Mouse (Mus musculus) forebrain, embryonic 12.5 days (tissue): ENCODE results near the gene Ifi27l2a. TPM values are rescaled to one million over a fixed set of nuclear protein-coding genes. Genes with fewer than 3 reads are reported as not detected.
"Not testable (repeated sequence)": the region's sequence is repeated elsewhere in the genome, so short reads cannot be mapped to it uniquely, and the experiment has no call there.

ENCODE experiments used
- ATAC-seq: fragments of 200-750 bp; cut with Nextera tagmentation; 2 replicates; pipeline ENCODE4 v1.8.0; 2017; ENCODE audit warnings: moderate TSS enrichment; ENCODE audit not compliant: low FRiP score
- H3K27ac ChIP-seq: fragments of 300-500 bp; sonication (generic); 2 replicates; pipeline ENCODE4 v1.5.1; 2016; ENCODE audit warnings: mild to moderate bottlenecking
- H3K27me3 ChIP-seq: fragments of 300-500 bp; sonication (generic); 2 replicates; pipeline ENCODE4 v1.6.1; 2016; ENCODE audit warnings: mild to moderate bottlenecking
- H3K36me3 ChIP-seq: fragments of 300-500 bp; sonication (generic); replicated peaks from 2 replicates; pipeline ENCODE4 v1.6.1; 2016; ENCODE audit warnings: mild to moderate bottlenecking
- H3K4me1 ChIP-seq: fragments of 300-500 bp; sonication (generic); 2 replicates; pipeline ENCODE4 v1.6.1; 2016
- H3K4me2 ChIP-seq: fragments of 300-500 bp; sonication (generic); 2 replicates; pipeline ENCODE4 v1.6.1; 2016; ENCODE audit warnings: mild to moderate bottlenecking, moderate library complexity
- H3K4me3 ChIP-seq: fragments of 300-500 bp; sonication (generic); replicated peaks from 2 replicates; pipeline ENCODE4 v1.5.1; 2016; ENCODE audit warnings: mild to moderate bottlenecking
- H3K9ac ChIP-seq: fragments of 300-500 bp; sonication (generic); 2 replicates; pipeline ENCODE4 v1.6.1; 2016; ENCODE audit warnings: mild to moderate bottlenecking
- H3K9me3 ChIP-seq: fragments of 300-500 bp; sonication (generic); 2 replicates; pipeline ENCODE4 v1.6.1; 2016
- WGBS: fragments of 180-500 bp; shearing (Covaris S2); methylation state at CpG from one replicate; pipeline ENCODE4 v1.1.7; 2016; 5-methylcytosine and 5-hydroxymethylcytosine counted together
- polyA plus RNA-seq: library from polyadenylated mRNA; unstranded; fragments of >200 nt; fragmentation: Nextera tagmentation; extraction: Ambion mirVana; gene quantifications from 2 replicates; pipeline ENCODE4 v1.2.1, GENCODE M21; 2016

Gene Ifi27l2a
- polyA plus RNA-seq = 1.7 and 3.2 TPM in 2 replicates

GRCm38 (mm10) chr12:103443524-103443923 lies at the start of gene Ifi27l2a:
Gene Ifi27l2a, minus strand, starts transcription at chr12:103443680.
- no peaks in the 10 kb centered on the region for H3K4me1 ChIP-seq
- no peak within 1 kb of the TSS for H3K4me2 ChIP-seq
- H3K36me3 ChIP-seq = no peaks in the 10 kb centered on the region
- no peak within 1 kb of the TSS for H3K9ac ChIP-seq
- no peak within 1 kb of the TSS for H3K27ac ChIP-seq
- H3K27me3 ChIP-seq = no peaks in the 10 kb centered on the region
- 55% methylated on average over 3 of the region's 3 CpGs for WGBS
- no peaks in the 10 kb centered on the region for H3K9me3 ChIP-seq
- no peak within 1 kb of the TSS for H3K4me3 ChIP-seq
- ATAC-seq = no peak

- no peak overlapping the region for H3K27ac ChIP-seq
- no peak for ATAC-seq
- H3K36me3 ChIP-seq = no peaks in the 10 kb centered on the region
- no peak overlapping the region for H3K9ac ChIP-seq
- no peaks in the 10 kb centered on the region for H3K4me1 ChIP-seq
- no peak overlapping the region for H3K4me2 ChIP-seq
- no peak overlapping the region for H3K4me3 ChIP-seq
- no peaks in the 10 kb centered on the region for H3K27me3 ChIP-seq
- H3K9me3 ChIP-seq = no peaks in the 10 kb centered on the region
- 35% methylated on average over 5 of the region's 5 CpGs for WGBS
Measured at GRCm38 (mm10) chr12:103492767-103493166, 49.3 kb upstream of the Ifi27l2a start.

GRCm38 (mm10) chr12:103491091-103491730 lies 47.7 kb upstream of the Ifi27l2a start:
- Histone ChIP-seq H3K4me1 (no peaks in the 10 kb centered on the region), H3K4me3 (no peak overlapping the region), H3K4me2 (no peak overlapping the region), H3K27me3 (no peaks in the 10 kb centered on the region), H3K36me3 (no peaks in the 10 kb centered on the region), H3K9me3 (no peaks in the 10 kb centered on the region), H3K27ac (no peak overlapping the region), H3K9ac (no peak overlapping the region)
- no peak for ATAC-seq
- 81% methylated on average over 3 of the region's 3 CpGs for WGBS

- 75% methylated on average over 2 of the region's 2 CpGs for WGBS
Measured at GRCm38 (mm10) chr12:103487750-103488149, 44.3 kb upstream of the Ifi27l2a start.

GRCm38 (mm10) chr12:103487276-103487675 lies 43.8 kb upstream of the Ifi27l2a start:
- H3K4me2 ChIP-seq = no peak overlapping the region
- H3K36me3 ChIP-seq = no peaks in the 10 kb centered on the region
- no peak for ATAC-seq
- WGBS = 81% methylated on average over 4 of the region's 4 CpGs
- H3K4me1 ChIP-seq = no peaks in the 10 kb centered on the region
- no peaks in the 10 kb centered on the region for H3K27me3 ChIP-seq
- no peak overlapping the region for H3K4me3 ChIP-seq
- H3K9ac ChIP-seq = no peak overlapping the region
- H3K9me3 ChIP-seq = no peaks in the 10 kb centered on the region
- H3K27ac ChIP-seq = no peak overlapping the region

More at GRCm38 (mm10) chr12:103487750-103488149, 44.3 kb upstream of the Ifi27l2a start:
- H3K9ac ChIP-seq = no peak overlapping the region
- no peak overlapping the region for H3K4me2 ChIP-seq
- no peak for ATAC-seq
- no peaks in the 10 kb centered on the region for H3K27me3 ChIP-seq
- H3K9me3 ChIP-seq = no peaks in the 10 kb centered on the region
- no peaks in the 10 kb centered on the region for H3K4me1 ChIP-seq
- H3K27ac ChIP-seq = no peak overlapping the region
- H3K36me3 ChIP-seq = no peaks in the 10 kb centered on the region
- no peak overlapping the region for H3K4me3 ChIP-seq

GRCm38 (mm10) chr12:103486726-103487125 lies 43.2 kb upstream of the Ifi27l2a start:
- no peak overlapping the region for H3K9ac ChIP-seq
- no peak overlapping the region for H3K27ac ChIP-seq
- no peaks in the 10 kb centered on the region for H3K27me3 ChIP-seq
- no peak for ATAC-seq
- no peaks in the 10 kb centered on the region for H3K36me3 ChIP-seq
- no peak overlapping the region for H3K4me3 ChIP-seq
- no peaks in the 10 kb centered on the region for H3K4me1 ChIP-seq
- H3K4me2 ChIP-seq = no peak overlapping the region
- no peaks in the 10 kb centered on the region for H3K9me3 ChIP-seq
- 79% methylated on average over 1 of the region's 1 CpGs for WGBS

GRCm38 (mm10) chr12:103484200-103484972 lies 40.9 kb upstream of the Ifi27l2a start:
- not testable (repeated sequence) for H3K4me1 ChIP-seq, H3K4me2 ChIP-seq, H3K27me3 ChIP-seq, H3K9ac ChIP-seq, H3K4me3 ChIP-seq, H3K9me3 ChIP-seq, ATAC-seq, H3K27ac ChIP-seq, H3K36me3 ChIP-seq
- WGBS = 67% methylated on average over 9 of the region's 9 CpGs

GRCm38 (mm10) chr12:103482781-103483180 lies 39.3 kb upstream of the Ifi27l2a start:
- Histone ChIP-seq H3K4me3 (no peak overlapping the region), H3K27ac (no peak overlapping the region), H3K27me3 (no peaks in the 10 kb centered on the region), H3K9me3 (no peaks in the 10 kb centered on the region), H3K36me3 (no peaks in the 10 kb centered on the region), H3K9ac (no peak overlapping the region), H3K4me2 (no peak overlapping the region), H3K4me1 (no peaks in the 10 kb centered on the region)
- WGBS = 81% methylated on average over 2 of the region's 2 CpGs
- ATAC-seq = no peak

- Histone ChIP-seq H3K4me2 (no peak overlapping the region), H3K36me3 (no peaks in the 10 kb centered on the region), H3K4me3 (no peak overlapping the region), H3K4me1 (no peaks in the 10 kb centered on the region), H3K9me3 (no peaks in the 10 kb centered on the region), H3K27me3 (no peaks in the 10 kb centered on the region), H3K27ac (no peak overlapping the region), H3K9ac (no peak overlapping the region)
- 74% methylated on average over 5 of the region's 5 CpGs for WGBS
- no peak for ATAC-seq
Measured at GRCm38 (mm10) chr12:103481671-103482070, 38.2 kb upstream of the Ifi27l2a start.

- no peaks in the 10 kb centered on the region for H3K9me3 ChIP-seq
- no peak overlapping the region for H3K9ac ChIP-seq
- no peak for ATAC-seq
- H3K27ac ChIP-seq = no peak overlapping the region
- H3K4me1 ChIP-seq = no peaks in the 10 kb centered on the region
- H3K27me3 ChIP-seq = no peaks in the 10 kb centered on the region
- no peak overlapping the region for H3K4me3 ChIP-seq
- no peak overlapping the region for H3K4me2 ChIP-seq
- H3K36me3 ChIP-seq = no peaks in the 10 kb centered on the region
- 81% methylated on average over 7 of the region's 7 CpGs for WGBS
Measured at GRCm38 (mm10) chr12:103477461-103478015, 34.1 kb upstream of the Ifi27l2a start.

GRCm38 (mm10) chr12:103476779-103477389 lies 33.4 kb upstream of the Ifi27l2a start:
- no peak overlapping the region for H3K27ac ChIP-seq
- 82% methylated on average over 1 of the region's 1 CpGs for WGBS
- H3K9ac ChIP-seq = no peak overlapping the region
- H3K4me3 ChIP-seq = no peak overlapping the region
- H3K36me3 ChIP-seq = no peaks in the 10 kb centered on the region
- no peak overlapping the region for H3K4me2 ChIP-seq
- H3K27me3 ChIP-seq = no peaks in the 10 kb centered on the region
- no peak for ATAC-seq
- no peaks in the 10 kb centered on the region for H3K4me1 ChIP-seq
- H3K9me3 ChIP-seq = no peaks in the 10 kb centered on the region

GRCm38 (mm10) chr12:103474481-103474880 lies 31.0 kb upstream of the Ifi27l2a start:
- Histone ChIP-seq H3K4me3 (no peak overlapping the region), H3K36me3 (no peaks in the 10 kb centered on the region), H3K27me3 (no peaks in the 10 kb centered on the region), H3K4me2 (no peak overlapping the region), H3K9ac (no peak overlapping the region), H3K9me3 (no peaks in the 10 kb centered on the region), H3K4me1 (no peaks in the 10 kb centered on the region), H3K27ac (no peak overlapping the region)
- 58% methylated on average over 2 of the region's 2 CpGs for WGBS
- no peak for ATAC-seq
